Mouse (Mus musculus) MEL (cell line): ENCODE measurements around the gene Fbn1. TPM values are rescaled to one million over a fixed set of nuclear protein-coding genes. Genes with fewer than 3 reads are reported as not detected.

ENCODE experiments used
- DNase-seq: peaks from one replicate; pipeline ENCODE4 v3.0.0; 2011; ENCODE audit warnings: low read depth, low spot score
- H3K27ac ChIP-seq: 2 replicates; pipeline ENCODE4 v1.5.1; 2012; ENCODE audit warnings: low read depth, mild to moderate bottlenecking, control low read depth, low read length, moderate library complexity; ENCODE audit not compliant: control insufficient read depth
- H3K27me3 ChIP-seq, 2 experiments: fragments of 150-350 bp in 1 of 2; sonication (generic) in 1 of 2; 2 replicates each; pipeline ENCODE4 v1.6.1; 2012; ENCODE audit warnings: low read length in 2 of 2, mild to moderate bottlenecking in 2 of 2, improper control_type of control experiment in 1 of 2, moderate library complexity in 1 of 2; ENCODE audit not compliant: insufficient read depth in 2 of 2, control insufficient read depth in 1 of 2
- H3K36me3 ChIP-seq, 2 experiments: 2 replicates each; pipeline ENCODE4 v1.6.1; 2012 to 2014; ENCODE audit warnings: low read length in 2 of 2, improper control_type of control experiment in 1 of 2, inconsistent platforms in 1 of 2, mild to moderate bottlenecking in 1 of 2; ENCODE audit not compliant: insufficient read depth in 2 of 2, control insufficient read depth in 1 of 2
- H3K4me1 ChIP-seq, 2 experiments: fragments of 150-350 bp in 1 of 2; sonication (generic) in 1 of 2; 2 replicates each; pipeline ENCODE4 v1.6.1; 2012; ENCODE audit warnings: low read length in 2 of 2, improper control_type of control experiment in 1 of 2, mild to moderate bottlenecking in 1 of 2; ENCODE audit not compliant: insufficient read depth in 2 of 2, control insufficient read depth in 1 of 2
- H3K4me3 ChIP-seq, 2 experiments: fragments of 150-350 bp in 1 of 2; sonication (generic) in 1 of 2; 2 replicates each; pipeline ENCODE4 v1.5.1; 2012; ENCODE audit warnings: low read depth in 2 of 2, low read length in 2 of 2, mild to moderate bottlenecking in 2 of 2, moderate library complexity in 2 of 2, control low read depth in 1 of 2, improper control_type of control experiment in 1 of 2; ENCODE audit not compliant: control insufficient read depth in 1 of 2, insufficient read depth in 1 of 2
- H3K79me2 ChIP-seq: 2 replicates; pipeline ENCODE4 v1.6.1; 2012; ENCODE audit warnings: mild to moderate bottlenecking, low read length, moderate library complexity; ENCODE audit not compliant: control insufficient read depth, poor library complexity, insufficient read depth
- H3K9ac ChIP-seq: 2 replicates; pipeline ENCODE4 v1.6.1; 2012; ENCODE audit warnings: low read depth, mild to moderate bottlenecking, control low read depth, low read length, moderate library complexity; ENCODE audit not compliant: control insufficient read depth, poor library complexity, severe bottlenecking
- H3K9me3 ChIP-seq: fragments of 150-350 bp; sonication (generic); replicated peaks from 2 replicates; pipeline ENCODE4 v1.6.1; 2012; ENCODE audit warnings: mild to moderate bottlenecking, low read length, improper control_type of control experiment, moderate library complexity; ENCODE audit not compliant: insufficient read depth
- BHLHE40 ChIP-seq: IDR thresholded peaks from 2 replicates; pipeline ENCODE4 v1.6.1; 2012; ENCODE audit warnings: low read depth, mild to moderate bottlenecking, inconsistent platforms, low read length, improper control_type of control experiment, borderline replicate concordance
- CHD2 ChIP-seq: IDR thresholded peaks from 2 replicates; pipeline ENCODE4 v1.6.1; 2011; ENCODE audit warnings: low read length, improper control_type of control experiment
- CTCF ChIP-seq, 3 experiments: IDR thresholded peaks in 2 of 3; conservative IDR thresholded peaks in 1 of 3; 2 replicates each; pipeline ENCODE4 v1.5.1; 2011 to 2012; ENCODE audit warnings: low read length in 3 of 3, low read depth in 2 of 3, mild to moderate bottlenecking in 2 of 3, improper control_type of control experiment in 1 of 3, inconsistent platforms in 1 of 3, mixed read lengths in 1 of 3, moderate library complexity in 1 of 3; ENCODE audit not compliant: control insufficient read depth in 1 of 3, insufficient read depth in 1 of 3, poor library complexity in 1 of 3, severe bottlenecking in 1 of 3
- E2F4 ChIP-seq: IDR thresholded peaks from 2 replicates; pipeline ENCODE4 v1.6.1; 2011; ENCODE audit warnings: low read depth, low read length, improper control_type of control experiment, borderline replicate concordance
- ELF1 ChIP-seq: IDR thresholded peaks from 2 replicates; pipeline ENCODE4 v1.6.1; 2014; ENCODE audit warnings: low read depth, mild to moderate bottlenecking, inconsistent platforms, low read length, improper control_type of control experiment, moderate library complexity
- EP300 ChIP-seq, 2 experiments: IDR thresholded peaks; 2 replicates each; pipeline ENCODE4 v1.6.1; 2011; ENCODE audit warnings: improper control_type of control experiment in 2 of 2, low read length in 2 of 2, low read depth in 1 of 2, mild to moderate bottlenecking in 1 of 2
- ETS1 ChIP-seq: IDR thresholded peaks from 2 replicates; pipeline ENCODE4 v1.6.1; 2012; ENCODE audit warnings: low read depth, mild to moderate bottlenecking, inconsistent platforms, low read length, improper control_type of control experiment, moderate library complexity
- GABPA ChIP-seq: IDR thresholded peaks from 2 replicates; pipeline ENCODE4 v1.6.1; 2012; ENCODE audit warnings: low read depth, mild to moderate bottlenecking, inconsistent platforms, low read length, improper control_type of control experiment, moderate library complexity
- GATA1 ChIP-seq: IDR thresholded peaks from 2 replicates; pipeline ENCODE4 v1.6.1; 2011; ENCODE audit warnings: low read depth, low read length, improper control_type of control experiment
- HCFC1 ChIP-seq: IDR thresholded peaks from 2 replicates; pipeline ENCODE4 v1.6.1; 2012; ENCODE audit warnings: low read depth, mild to moderate bottlenecking, inconsistent platforms, low read length, improper control_type of control experiment, moderate library complexity
- JUND ChIP-seq: IDR thresholded peaks from 2 replicates; pipeline ENCODE4 v1.6.1; 2011; ENCODE audit warnings: low read depth, mild to moderate bottlenecking, improper control_type of control experiment, low read length
- MAFK ChIP-seq: IDR thresholded peaks from 2 replicates; pipeline ENCODE4 v1.6.1; 2011; ENCODE audit warnings: low read depth, mild to moderate bottlenecking, low read length, improper control_type of control experiment, borderline replicate concordance
- MAX ChIP-seq: IDR thresholded peaks from 2 replicates; pipeline ENCODE4 v1.6.1; 2011; ENCODE audit warnings: low read length, improper control_type of control experiment
- MEF2A ChIP-seq: IDR thresholded peaks from 2 replicates; pipeline ENCODE4 v1.6.1; 2014; ENCODE audit warnings: low read depth, mild to moderate bottlenecking, inconsistent platforms, low read length, improper control_type of control experiment; ENCODE audit not compliant: poor library complexity, insufficient replicate concordance, severe bottlenecking; ENCODE audit errors: extremely low read depth
- MXI1 ChIP-seq: IDR thresholded peaks from 2 replicates; pipeline ENCODE4 v1.6.1; 2011; ENCODE audit warnings: mild to moderate bottlenecking, low read depth, low read length, improper control_type of control experiment
- MYB ChIP-seq: IDR thresholded peaks from 2 replicates; pipeline ENCODE4 v1.6.1; 2011; ENCODE audit warnings: mild to moderate bottlenecking, low read depth, low read length, improper control_type of control experiment
- MYC ChIP-seq: IDR thresholded peaks from 2 replicates; pipeline ENCODE4 v1.6.1; 2011; ENCODE audit warnings: low read depth, mild to moderate bottlenecking, low read length, improper control_type of control experiment, moderate library complexity
- NRF1 ChIP-seq: IDR thresholded peaks from 2 replicates; pipeline ENCODE4 v1.6.1; 2014; ENCODE audit warnings: low read depth, mild to moderate bottlenecking, inconsistent platforms, low read length, improper control_type of control experiment, moderate library complexity; ENCODE audit not compliant: poor library complexity, insufficient read depth, severe bottlenecking
- POLR2A ChIP-seq, 2 experiments: IDR thresholded peaks; 2 replicates each; pipeline ENCODE4 v1.6.1; 2011 to 2012; ENCODE audit warnings: low read length in 2 of 2, mild to moderate bottlenecking in 2 of 2, control low read depth in 1 of 2, improper control_type of control experiment in 1 of 2, low read depth in 1 of 2, moderate library complexity in 1 of 2; ENCODE audit not compliant: control insufficient read depth in 1 of 2, insufficient read depth in 1 of 2, poor library complexity in 1 of 2
- POLR2AphosphoS2 ChIP-seq: IDR thresholded peaks from 2 replicates; pipeline ENCODE4 v1.6.1; 2011; ENCODE audit warnings: low read length, improper control_type of control experiment
- POLR2AphosphoS5 ChIP-seq: IDR thresholded peaks from 2 replicates; pipeline ENCODE4 v1.6.1; 2012; ENCODE audit warnings: low read depth, borderline replicate concordance, mild to moderate bottlenecking, inconsistent platforms, low read length, moderate library complexity, mixed read lengths
- RAD21 ChIP-seq: IDR thresholded peaks from 2 replicates; pipeline ENCODE4 v1.6.1; 2011; ENCODE audit warnings: mild to moderate bottlenecking, low read depth, low read length, improper control_type of control experiment
- RCOR1 ChIP-seq: IDR thresholded peaks from 2 replicates; pipeline ENCODE4 v1.6.1; 2012; ENCODE audit warnings: low read depth, mild to moderate bottlenecking, inconsistent platforms, low read length, improper control_type of control experiment
- SIN3A ChIP-seq: IDR thresholded peaks from 2 replicates; pipeline ENCODE4 v1.6.1; 2012; ENCODE audit warnings: low read length, improper control_type of control experiment, inconsistent platforms
- SMC3 ChIP-seq: IDR thresholded peaks from 2 replicates; pipeline ENCODE4 v1.6.1; 2011; ENCODE audit warnings: low read depth, low read length, improper control_type of control experiment
- TBP ChIP-seq: IDR thresholded peaks from 2 replicates; pipeline ENCODE4 v1.8.0; 2011; ENCODE audit warnings: low read depth, low read length, improper control_type of control experiment
- TCF12 ChIP-seq: IDR thresholded peaks from 2 replicates; pipeline ENCODE4 v1.6.1; 2014; ENCODE audit warnings: low read depth, mild to moderate bottlenecking, inconsistent platforms, low read length, improper control_type of control experiment, moderate library complexity
- UBTF ChIP-seq: IDR thresholded peaks from 2 replicates; pipeline ENCODE4 v1.6.1; 2012; ENCODE audit warnings: low read depth, mild to moderate bottlenecking, inconsistent platforms, low read length, improper control_type of control experiment, moderate library complexity, borderline replicate concordance; ENCODE audit not compliant: insufficient read depth
- ZKSCAN1 ChIP-seq: IDR thresholded peaks from 2 replicates; pipeline ENCODE4 v1.6.1; 2012; ENCODE audit warnings: low read depth, mild to moderate bottlenecking, inconsistent platforms, low read length, improper control_type of control experiment, moderate library complexity
- ZNF384 ChIP-seq: IDR thresholded peaks from 2 replicates; pipeline ENCODE4 v1.6.1; 2012; ENCODE audit warnings: low read depth, mild to moderate bottlenecking, inconsistent platforms, low read length, improper control_type of control experiment
- polyA plus RNA-seq, 2 experiments: library from polyadenylated mRNA; stranded (reverse) in 1 of 2; unstranded in 1 of 2; fragments of >175 nt in 1 of 2; fragments of >200 nt in 1 of 2; gene quantifications; 2 replicates each; pipeline versions ENCODE4 v1.2.1 to v1.2.4; 2012; ENCODE audit warnings: low replicate concordance in 2 of 2, low read depth in 1 of 2; ENCODE audit not compliant: insufficient read length in 2 of 2, insufficient read depth in 1 of 2, missing spikeins in 1 of 2
- total RNA-seq: library from RNA; depleted of rRNA; stranded (reverse); fragments of 300-350 nt; gene quantifications from 2 replicates; pipeline ENCODE4 v1.2.3, GENCODE M21; 2012

Fbn1 gene
- total and polyA plus RNA-seq, 3 experiments, result 0.01 TPM; not detected in 2

GRCm38 (mm10) chr2:125253699-125254098 lies 254.1 kb downstream of the Fbn1 start:
- Histone ChIP-seq H3K27me3 (no peaks in the 10 kb centered on the region), H3K36me3 (peaks cover 49 to 51% of the 10 kb centered on the region in 2 experiments), H3K27ac (no peak overlapping the region), H3K9me3 (no peaks in the 10 kb centered on the region), H3K4me1 (peaks cover 0 to 14% of the 10 kb centered on the region in 2 experiments; a peak in 3 of 4 replicates), H3K4me3 (no peak overlapping the region), H3K9ac (no peak overlapping the region), H3K79me2 (peaks cover 46% of the 10 kb centered on the region)
- no peak for DNase-seq
- no peak for TF ChIP-seq RAD21
- no peak for TF ChIP-seq UBTF
- no peak for TF ChIP-seq MXI1
- no peak for TF ChIP-seq ELF1
- no peak for TF ChIP-seq BHLHE40
- TF ChIP-seq MEF2A, result no peak
- no peak for TF ChIP-seq EP300 (IDR thresholded peaks at IDR 0.05; ENCODE audit: low read depth in 1 of 2, low read length in 2 of 2)

GRCm38 (mm10) chr2:125252275-125252674 lies 255.5 kb downstream of the Fbn1 start:
- Histone ChIP-seq H3K79me2 (peaks cover 58% of the 10 kb centered on the region), H3K9ac (no peak overlapping the region), H3K27me3 (no peaks in the 10 kb centered on the region), H3K4me3 (no peak overlapping the region), H3K36me3 (peaks cover 42 to 51% of the 10 kb centered on the region in 2 experiments), H3K27ac (no peak overlapping the region), H3K9me3 (no peaks in the 10 kb centered on the region), H3K4me1 (peaks cover 0 to 14% of the 10 kb centered on the region in 2 experiments; a peak in 2 of 4 replicates)
- peak; percentile 71 for DNase-seq
- no peak for TF ChIP-seq GABPA
- no peak for TF ChIP-seq MAX
- no peak for TF ChIP-seq RAD21
- no peak for TF ChIP-seq CHD2
- no peak for TF ChIP-seq POLR2AphosphoS5
- no peak for TF ChIP-seq EP300 (IDR thresholded peaks at IDR 0.05; ENCODE audit: low read depth in 1 of 2, low read length in 2 of 2)
- 0 out of 4 replicates have a peak, but pooled peaks of 1 of the 2 experiments have one; percentile 37 for TF ChIP-seq POLR2A (IDR thresholded peaks at IDR 0.05; ENCODE audit: control insufficient read depth in 1 of 2, insufficient read depth in 1 of 2, low read depth in 1 of 2, low read length in 2 of 2, poor library complexity in 1 of 2)
- peak; percentile 23 for TF ChIP-seq SMC3
- TF ChIP-seq ETS1, result no peak
- TF ChIP-seq HCFC1, result no peak
- TF ChIP-seq MAFK, result no peak
- TF ChIP-seq UBTF, result no peak
- no peak for TF ChIP-seq MYB
- no peak for TF ChIP-seq RCOR1
- TF ChIP-seq POLR2AphosphoS2, result no peak
- no peak for TF ChIP-seq MEF2A
- 0 out of 2 replicates have a peak, but pooled peaks have one; percentile 15 for TF ChIP-seq GATA1
- peak; percentile 43 to 64 (median 51); a peak in 5 of 6 replicates for TF ChIP-seq CTCF (IDR thresholded peaks at IDR 0.05 in 2 of 3, conservative IDR thresholded peaks at IDR 0.05 in 1 of 3; ENCODE audit: control insufficient read depth in 1 of 3, insufficient read depth in 1 of 3, low read depth in 2 of 3, low read length in 3 of 3, poor library complexity in 1 of 3, severe bottlenecking in 1 of 3)
- no peak for TF ChIP-seq ZKSCAN1
- TF ChIP-seq TBP, result no peak
- no peak for TF ChIP-seq NRF1
- TF ChIP-seq E2F4, result no peak
- TF ChIP-seq TCF12, result no peak
- TF ChIP-seq ZNF384, result no peak
- no peak for TF ChIP-seq BHLHE40
- no peak for TF ChIP-seq JUND
- 0 out of 2 replicates have a peak, but pooled peaks have one; percentile 18 for TF ChIP-seq MYC
- no peak for TF ChIP-seq ELF1
- TF ChIP-seq SIN3A, result peak; percentile 40
